Mouse (Mus musculus) stomach, embryonic 14.5 days (tissue): ENCODE data around the gene St6gal1. TPM values are rescaled to one million over a fixed set of nuclear protein-coding genes. Genes with fewer than 3 reads are reported as not detected.

Experiments used
- ATAC-seq: fragments of 200-750 bp; cut with Nextera tagmentation; 2 replicates; pipeline ENCODE4 v1.8.0; 2017; ENCODE audit warnings: low read depth, moderate TSS enrichment; ENCODE audit not compliant: insufficient number of reproducible peaks, insufficient read depth, low FRiP score
- H3K27ac ChIP-seq: fragments of 300-500 bp; sonication (generic); 2 replicates; pipeline ENCODE4 v1.5.1; 2014; ENCODE audit warnings: mild to moderate bottlenecking, low read length, moderate library complexity, mixed read lengths
- H3K27me3 ChIP-seq: fragments of 300-500 bp; sonication (generic); 2 replicates; pipeline ENCODE4 v1.6.1; 2014; ENCODE audit warnings: low read length, control low read depth, mixed read lengths; ENCODE audit not compliant: control insufficient read depth, insufficient read depth
- H3K36me3 ChIP-seq: fragments of 300-500 bp; sonication (generic); 2 replicates; pipeline ENCODE4 v1.6.1; 2014; ENCODE audit warnings: mild to moderate bottlenecking, control low read depth, low read length, moderate library complexity, mixed read lengths; ENCODE audit not compliant: control insufficient read depth, insufficient read depth
- H3K4me1 ChIP-seq: fragments of 300-500 bp; sonication (generic); 2 replicates; pipeline ENCODE4 v1.6.1; 2014; ENCODE audit warnings: low read length, control low read depth, mixed read lengths; ENCODE audit not compliant: control insufficient read depth, insufficient read depth
- H3K4me2 ChIP-seq: fragments of 300-500 bp; sonication (generic); replicated peaks from 2 replicates; pipeline ENCODE4 v1.6.1; 2014; ENCODE audit warnings: low read depth, low read length, control low read depth
- H3K4me3 ChIP-seq: fragments of 300-500 bp; sonication (generic); 2 replicates; pipeline ENCODE4 v1.5.1; 2014; ENCODE audit warnings: low read depth, low read length, control low read depth
- H3K9ac ChIP-seq: fragments of 300-500 bp; sonication (generic); replicated peaks from 2 replicates; pipeline ENCODE4 v1.6.1; 2014; ENCODE audit warnings: low read depth, mild to moderate bottlenecking, control low read depth, low read length, moderate library complexity, mixed read lengths
- H3K9me3 ChIP-seq: fragments of 300-500 bp; sonication (generic); 2 replicates; pipeline ENCODE4 v1.6.1; 2016; ENCODE audit warnings: low read depth, low read length, control low read depth; ENCODE audit not compliant: control insufficient read depth
- WGBS: fragments of 180-500 bp; shearing (Covaris S2); extraction: QIAGEN DNeasy Blood & Tissue Kit; methylation state at CpG from one replicate; pipeline ENCODE4 v1.1.7; 2014; 5-methylcytosine and 5-hydroxymethylcytosine counted together
- polyA plus RNA-seq: library from polyadenylated mRNA; unstranded; fragments of >200 nt; fragmentation: Nextera tagmentation; extraction: Ambion mirVana; gene quantifications from 2 replicates; pipeline ENCODE4 v1.2.1, GENCODE M21; 2014

The St6gal1 gene
- polyA plus RNA-seq, 1 experiment from 2014 or later: 25.7 TPM

GRCm38 (mm10) chr16:23279879-23280741 lies 55.6 kb downstream of the St6gal1 start:
- H3K27ac ChIP-seq: no peak overlapping the region

GRCm38 (mm10) chr16:23280742-23281090 lies 56.2 kb downstream of the St6gal1 start:
- Histone ChIP-seq H3K27me3 (no peaks in the 10 kb centered on the region), H3K4me1 (no peaks in the 10 kb centered on the region), H3K9me3 (no peaks in the 10 kb centered on the region), H3K4me2 (no peak overlapping the region), H3K36me3 (no peaks in the 10 kb centered on the region), H3K9ac (no peak overlapping the region), H3K27ac (no peak overlapping the region), H3K4me3 (no peak overlapping the region)
- ATAC-seq: no peak
- WGBS: 68% methylated on average over 4 of the region's 4 CpGs

More at GRCm38 (mm10) chr16:23279879-23280741, 55.6 kb downstream of the St6gal1 start:
- Histone ChIP-seq H3K4me1 (no peaks in the 10 kb centered on the region), H3K4me2 (no peak overlapping the region), H3K36me3 (no peaks in the 10 kb centered on the region), H3K4me3 (no peak overlapping the region), H3K9ac (no peak overlapping the region), H3K9me3 (no peaks in the 10 kb centered on the region), H3K27me3 (no peaks in the 10 kb centered on the region)
- 70% methylated on average over 9 of the region's 9 CpGs for WGBS
- no peak for ATAC-seq

GRCm38 (mm10) chr16:23282241-23282640 lies 57.7 kb downstream of the St6gal1 start:
- Histone ChIP-seq H3K4me2 (no peak overlapping the region), H3K27me3 (no peaks in the 10 kb centered on the region)
- 93% methylated on average over 5 of the region's 5 CpGs for WGBS

GRCm38 (mm10) chr16:23282941-23283340 lies 58.4 kb downstream of the St6gal1 start:
- Histone ChIP-seq H3K9ac (no peak overlapping the region), H3K4me2 (no peak overlapping the region), H3K4me1 (no peaks in the 10 kb centered on the region), H3K4me3 (no peak overlapping the region), H3K27ac (no peak overlapping the region), H3K9me3 (no peaks in the 10 kb centered on the region), H3K27me3 (no peaks in the 10 kb centered on the region), H3K36me3 (no peaks in the 10 kb centered on the region)
- ATAC-seq: no peak
- 86% methylated on average over 5 of the region's 5 CpGs for WGBS

More at GRCm38 (mm10) chr16:23282241-23282640, 57.7 kb downstream of the St6gal1 start:
- H3K27ac ChIP-seq: no peak overlapping the region
- H3K9ac ChIP-seq: no peak overlapping the region
- ATAC-seq: no peak
- no peaks in the 10 kb centered on the region for H3K36me3 ChIP-seq
- H3K4me3 ChIP-seq: no peak overlapping the region
- H3K4me1 ChIP-seq: no peaks in the 10 kb centered on the region
- no peaks in the 10 kb centered on the region for H3K9me3 ChIP-seq

- Histone ChIP-seq H3K4me3 (no peak overlapping the region), H3K9ac (no peak overlapping the region), H3K36me3 (no peaks in the 10 kb centered on the region), H3K27ac (no peak overlapping the region), H3K9me3 (no peaks in the 10 kb centered on the region), H3K27me3 (no peaks in the 10 kb centered on the region), H3K4me2 (no peak overlapping the region), H3K4me1 (no peaks in the 10 kb centered on the region)
- no peak for ATAC-seq
- WGBS: 83% methylated on average over 1 of the region's 1 CpGs
Measured at GRCm38 (mm10) chr16:23283677-23284076, 59.1 kb downstream of the St6gal1 start.

GRCm38 (mm10) chr16:23284470-23285394 lies 60.2 kb downstream of the St6gal1 start:
- Histone ChIP-seq H3K36me3 (no peaks in the 10 kb centered on the region), H3K27ac (no peak overlapping the region), H3K27me3 (no peaks in the 10 kb centered on the region), H3K9ac (no peak overlapping the region), H3K4me3 (no peak overlapping the region), H3K9me3 (no peaks in the 10 kb centered on the region), H3K4me1 (no peaks in the 10 kb centered on the region), H3K4me2 (no peak overlapping the region)
- ATAC-seq: no peak
- 80% methylated on average over 15 of the region's 15 CpGs for WGBS

- H3K4me1 ChIP-seq: no peaks in the 10 kb centered on the region
- H3K27me3 ChIP-seq: no peaks in the 10 kb centered on the region
- WGBS: 83% methylated on average over 11 of the region's 11 CpGs
- H3K4me3 ChIP-seq: no peak overlapping the region
- H3K9me3 ChIP-seq: no peaks in the 10 kb centered on the region
- H3K4me2 ChIP-seq: no peak overlapping the region
- H3K9ac ChIP-seq: no peak overlapping the region
- H3K36me3 ChIP-seq: no peaks in the 10 kb centered on the region
- ATAC-seq: no peak
- H3K27ac ChIP-seq: no peak overlapping the region
Measured at GRCm38 (mm10) chr16:23286380-23287097, 62.0 kb downstream of the St6gal1 start.
